Mouse (Mus musculus) limb, embryonic 12.5 days (tissue): ENCODE results near the gene Olfr763. TPM values are rescaled to one million over a fixed set of nuclear protein-coding genes. Genes with fewer than 3 reads are reported as not detected.

Source experiments
- polyA plus RNA-seq: library from polyadenylated mRNA; unstranded; fragments of >200 nt; fragmentation: Nextera tagmentation; extraction: Ambion mirVana; gene quantifications from 2 replicates; pipeline ENCODE4 v1.2.1, GENCODE M21; 2016

Gene Olfr763
- polyA plus RNA-seq, 1 experiment from 2014 or later = not detected

Other genes starting within 250 kb of the Olfr763 start
- 0.36 and 0.50 TPM in 2 replicates for gene Mmp19, start 219.9 kb upstream of the Olfr763 start, polyA plus RNA-seq
- 56.4 and 58.0 TPM in 2 replicates for gene Dnajc14, start 206.7 kb upstream of the Olfr763 start, polyA plus RNA-seq
- 22.6 and 23.4 TPM in 2 replicates for gene Tmem198b, start 206.4 kb upstream of the Olfr763 start, polyA plus RNA-seq
- gene Sarnp, start 193.5 kb upstream of the Olfr763 start, polyA plus RNA-seq = 241 and 260 TPM in 2 replicates
- 27.9 and 31.6 TPM in 2 replicates for gene Ormdl2, start 189.1 kb upstream of the Olfr763 start, polyA plus RNA-seq
- 15.2 and 20.7 TPM in 2 replicates for gene Gdf11, start 119.1 kb upstream of the Olfr763 start, polyA plus RNA-seq
- gene Cd63, start 109.8 kb upstream of the Olfr763 start, polyA plus RNA-seq = 522 and 547 TPM in 2 replicates
- 9.3 and 11.4 TPM in 2 replicates for gene Rdh5, start 87.9 kb upstream of the Olfr763 start, polyA plus RNA-seq
- gene Bloc1s1, start 86.8 kb upstream of the Olfr763 start, polyA plus RNA-seq = 197 and 202 TPM in 2 replicates
- 1.3 and 1.7 TPM in 2 replicates for gene Itga7, start 77.0 kb upstream of the Olfr763 start, polyA plus RNA-seq
- gene Mettl7b, start 49.8 kb upstream of the Olfr763 start, polyA plus RNA-seq = not detected in 2 replicates
- gene Olfr9, start 21.4 kb upstream of the Olfr763 start, polyA plus RNA-seq = not detected in 2 replicates
- not detected in 2 replicates for gene Olfr764-ps1, start 29.1 kb downstream of the Olfr763 start, polyA plus RNA-seq
- gene Olfr765, start 39.2 kb downstream of the Olfr763 start, polyA plus RNA-seq = not detected in 2 replicates
- not detected in 2 replicates for gene Olfr766-ps1, start 58.2 kb downstream of the Olfr763 start, polyA plus RNA-seq
- gene Olfr767, start 72.1 kb downstream of the Olfr763 start, polyA plus RNA-seq = not detected in 2 replicates
- not detected in 2 replicates for gene Olfr768, start 88.6 kb downstream of the Olfr763 start, polyA plus RNA-seq
- gene Olfr769, start 107.1 kb downstream of the Olfr763 start, polyA plus RNA-seq = not detected in 2 replicates
- gene Olfr770, start 128.2 kb downstream of the Olfr763 start, polyA plus RNA-seq = not detected in 2 replicates
- gene Olfr771, start 154.0 kb downstream of the Olfr763 start, polyA plus RNA-seq = not detected in 2 replicates
- gene Olfr772, start 167.1 kb downstream of the Olfr763 start, polyA plus RNA-seq = not detected in 2 replicates
- not detected in 2 replicates for gene Olfr773, start 176.6 kb downstream of the Olfr763 start, polyA plus RNA-seq
- gene Olfr774, start 225.4 kb downstream of the Olfr763 start, polyA plus RNA-seq = not detected in 2 replicates
- not detected in 2 replicates for gene Olfr775, start 237.6 kb downstream of the Olfr763 start, polyA plus RNA-seq
- not detected in 2 replicates for gene Olfr776, start 248.3 kb downstream of the Olfr763 start, polyA plus RNA-seq